Mouse (Mus musculus) myocyte (in vitro differentiated cells): Measurements from ENCODE around the gene Ncor2. TPM values are rescaled to one million over a fixed set of nuclear protein-coding genes. Genes with fewer than 3 reads are reported as not detected.
A peak's percentile ranks its signal among the peaks of the same experiment; 100 is the strongest.

Experiments
- H3K27me3 ChIP-seq: one replicate; pipeline ENCODE4 v1.6.1; 2011; ENCODE audit not compliant: control insufficient read depth, insufficient read depth, insufficient read length
- H3K36me3 ChIP-seq: one replicate; pipeline ENCODE4 v1.6.1; 2011; ENCODE audit not compliant: control insufficient read depth, insufficient read depth
- H3K4me2 ChIP-seq: one replicate; pipeline ENCODE4 v1.6.1; 2011; ENCODE audit warnings: low read depth, control low read depth
- H3K4me3 ChIP-seq: one replicate; pipeline ENCODE4 v1.5.1; 2011; ENCODE audit warnings: mild to moderate bottlenecking, control low read depth, moderate library complexity
- H3K79me2 ChIP-seq: one replicate; pipeline ENCODE4 v1.6.1; 2011; ENCODE audit not compliant: control insufficient read depth, insufficient read depth
- H3ac ChIP-seq: one replicate; pipeline ENCODE4 v1.6.1; 2011; ENCODE audit not compliant: control insufficient read depth, insufficient read length
- CEBPB ChIP-seq: IDR thresholded peaks from 2 replicates; pipeline ENCODE4 v1.6.1; 2011; ENCODE audit warnings: mild to moderate bottlenecking, moderate library complexity; ENCODE audit not compliant: poor library complexity, insufficient read depth, severe bottlenecking
- E2F4 ChIP-seq: IDR thresholded peaks from one replicate; pipeline ENCODE4 v1.6.1; 2011; ENCODE audit warnings: mild to moderate bottlenecking, control low read depth, moderate library complexity; ENCODE audit not compliant: insufficient read depth
- MYOD1 ChIP-seq, 3 experiments: IDR thresholded peaks; one replicate each; pipeline ENCODE4 v1.6.1; 2011; ENCODE audit warnings: control low read depth in 2 of 3, low read depth in 2 of 3, mild to moderate bottlenecking in 2 of 3, moderate library complexity in 1 of 3; ENCODE audit not compliant: insufficient read length in 2 of 3, control insufficient read depth in 1 of 3
- MYOG ChIP-seq, 3 experiments: IDR thresholded peaks; one replicate each; pipeline ENCODE4 v1.6.1; 2011; ENCODE audit warnings: control low read depth in 2 of 3, low read depth in 2 of 3, mild to moderate bottlenecking in 2 of 3; ENCODE audit not compliant: insufficient read length in 2 of 3, control insufficient read depth in 1 of 3, insufficient read depth in 1 of 3
- POLR2A ChIP-seq: IDR thresholded peaks from one replicate; pipeline ENCODE4 v1.6.1; 2011; ENCODE audit warnings: low read depth, mild to moderate bottlenecking, control low read depth, moderate library complexity; ENCODE audit not compliant: insufficient read length
- POLR2AphosphoS2 ChIP-seq: IDR thresholded peaks from one replicate; pipeline ENCODE4 v1.6.1; 2011; ENCODE audit warnings: low read depth, control low read depth; ENCODE audit not compliant: insufficient read length
- REST ChIP-seq: IDR thresholded peaks from one replicate; pipeline ENCODE4 v1.6.1; 2011; ENCODE audit warnings: mild to moderate bottlenecking, control low read depth, moderate library complexity; ENCODE audit not compliant: insufficient read depth, insufficient read length
- SRF ChIP-seq: IDR thresholded peaks from one replicate; pipeline ENCODE4 v1.6.1; 2011; ENCODE audit warnings: low read depth; ENCODE audit not compliant: control insufficient read depth, insufficient read length
- TCF12 ChIP-seq: IDR thresholded peaks from one replicate; pipeline ENCODE4 v1.6.1; 2011; ENCODE audit warnings: mild to moderate bottlenecking, control low read depth; ENCODE audit not compliant: poor library complexity, insufficient read depth, severe bottlenecking
- TCF3 ChIP-seq: IDR thresholded peaks from one replicate; pipeline ENCODE4 v1.6.1; 2011; ENCODE audit warnings: low read depth, control low read depth; ENCODE audit not compliant: insufficient read length
- USF1 ChIP-seq: IDR thresholded peaks from one replicate; pipeline ENCODE4 v1.6.1; 2011; ENCODE audit warnings: low read depth, mild to moderate bottlenecking, control low read depth, moderate library complexity
- polyA plus RNA-seq: library from polyadenylated mRNA; unstranded; fragments of >200 nt; fragmentation: generic; extraction: Trizol; gene quantifications from one replicate; pipeline ENCODE4 v1.2.1, GENCODE M21; 2012; ENCODE audit warnings: missing spikeins

Ncor2 gene
- polyA plus RNA-seq, 1 experiment = 127 TPM

DNA sequence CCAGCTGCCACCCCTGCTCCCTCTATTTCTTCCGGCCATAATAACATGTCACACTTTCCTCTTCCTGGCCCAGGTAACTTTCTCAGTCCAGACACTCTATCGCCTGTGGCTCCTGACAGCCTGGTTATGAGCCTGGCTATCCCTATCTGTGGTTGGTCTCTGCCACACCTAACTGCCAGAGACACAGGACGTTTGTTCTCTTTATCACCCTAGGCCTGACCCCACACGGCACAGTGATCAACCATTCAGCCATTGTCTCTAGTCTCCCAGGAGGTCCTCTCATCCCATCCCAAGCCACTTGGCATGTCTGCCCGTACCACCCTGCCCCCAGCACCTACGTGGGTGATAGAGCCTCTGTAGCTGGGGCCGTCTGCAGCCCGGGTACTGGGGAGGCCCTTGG, 142.5 kb downstream of the Ncor2 start:
- Histone ChIP-seq H3K4me2 (no peak overlapping the region), H3ac (no peak overlapping the region), H3K36me3 (peaks cover 42% of the 10 kb centered on the region), H3K27me3 (no peaks in the 10 kb centered on the region), H3K4me3 (no peak overlapping the region), H3K79me2 (peaks cover 4% of the 10 kb centered on the region)
- no peak for TF ChIP-seq MYOG (IDR thresholded peaks at IDR 0.05; ENCODE audit: control insufficient read depth in 1 of 3, insufficient read depth in 1 of 3, insufficient read length in 2 of 3, low read depth in 2 of 3)
- no peak for TF ChIP-seq REST

DNA sequence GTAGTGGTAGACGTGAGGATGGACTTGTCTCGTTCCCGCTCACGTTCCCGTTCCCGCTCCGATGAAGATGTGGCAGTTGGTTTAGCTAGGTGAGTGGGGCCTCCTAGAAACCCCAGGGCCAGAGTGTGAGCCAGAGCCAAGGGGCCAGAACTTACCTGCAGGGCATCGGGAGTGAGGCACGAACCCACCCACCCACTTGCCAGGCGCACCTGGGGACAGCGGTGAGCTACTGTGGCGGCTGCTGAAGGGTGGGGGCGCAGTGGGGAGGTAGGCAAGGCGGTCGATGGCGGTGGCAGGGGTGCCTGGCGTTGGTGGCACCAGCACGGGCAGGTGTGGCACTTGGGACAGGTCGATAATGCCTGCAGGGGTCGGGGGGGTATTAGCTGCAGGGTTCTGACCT, 150.1 kb downstream of the Ncor2 start:
- Histone ChIP-seq H3K4me3 (no peak overlapping the region), H3K4me2 (no peak overlapping the region), H3K79me2 (no peaks in the 10 kb centered on the region), H3ac (no peak overlapping the region), H3K36me3 (peaks cover 39% of the 10 kb centered on the region), H3K27me3 (no peaks in the 10 kb centered on the region)
- TF ChIP-seq POLR2AphosphoS2 (peak; percentile 25), POLR2A (peak; percentile 36), TCF3 (no peak)

DNA sequence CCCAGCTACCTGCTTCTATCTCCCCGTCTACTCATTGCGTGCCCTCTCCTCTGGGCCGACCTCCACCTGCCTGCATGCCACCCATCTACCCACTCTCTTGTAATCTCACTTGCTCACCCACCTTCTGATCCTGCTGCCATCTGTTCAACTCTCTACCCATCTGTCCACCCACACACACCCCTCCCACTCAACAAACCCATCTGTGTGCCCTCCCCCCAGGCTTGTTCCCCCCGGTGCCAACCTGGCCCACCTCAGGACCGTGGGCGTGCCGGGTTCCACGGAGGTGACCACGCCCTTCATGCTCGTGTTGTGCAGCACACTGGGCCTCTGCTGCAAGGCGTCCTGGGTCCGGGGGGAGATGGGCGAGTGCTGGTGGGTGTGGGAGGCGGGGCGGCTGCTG, 150.6 kb downstream of the Ncor2 start:
- H3K27me3 ChIP-seq = no peaks in the 10 kb centered on the region
- no peak overlapping the region for H3ac ChIP-seq
- no peak overlapping the region for H3K4me2 ChIP-seq
- H3K79me2 ChIP-seq = no peaks in the 10 kb centered on the region
- TF ChIP-seq POLR2A (no peak), MYOG (IDR thresholded peaks at IDR 0.05; ENCODE audit: control insufficient read depth in 1 of 3, insufficient read depth in 1 of 3, insufficient read length in 2 of 3, low read depth in 2 of 3) (no peak), SRF (no peak), POLR2AphosphoS2 (peak; percentile 8)
- H3K4me3 ChIP-seq = no peak overlapping the region
- peaks cover 42% of the 10 kb centered on the region for H3K36me3 ChIP-seq

DNA sequence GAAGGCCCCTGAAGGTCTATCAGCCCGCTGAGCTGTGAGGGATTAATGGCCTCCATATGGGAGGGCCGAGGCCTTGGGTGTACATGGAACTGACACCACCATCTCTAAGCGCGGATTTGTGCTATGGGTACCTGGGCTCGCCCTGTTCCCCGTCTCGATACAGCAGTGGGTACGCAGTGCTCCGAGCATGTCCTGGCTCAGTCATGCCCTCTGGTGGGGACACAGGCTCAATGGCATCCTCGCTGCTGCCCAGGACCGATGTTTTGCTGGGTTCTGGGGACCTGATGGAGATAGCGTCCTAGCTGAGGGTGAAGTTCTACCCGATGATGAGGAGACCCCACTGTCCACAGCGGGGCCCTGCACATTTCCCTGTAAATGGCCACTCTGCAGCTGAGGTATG, 155.0 kb downstream of the Ncor2 start:
- Histone ChIP-seq H3K79me2 (no peaks in the 10 kb centered on the region), H3K27me3 (no peaks in the 10 kb centered on the region), H3ac (no peak overlapping the region), H3K36me3 (peaks cover 33% of the 10 kb centered on the region), H3K4me3 (no peak overlapping the region), H3K4me2 (no peak overlapping the region)
- no peak for TF ChIP-seq POLR2A
- TF ChIP-seq POLR2AphosphoS2 = no peak

DNA sequence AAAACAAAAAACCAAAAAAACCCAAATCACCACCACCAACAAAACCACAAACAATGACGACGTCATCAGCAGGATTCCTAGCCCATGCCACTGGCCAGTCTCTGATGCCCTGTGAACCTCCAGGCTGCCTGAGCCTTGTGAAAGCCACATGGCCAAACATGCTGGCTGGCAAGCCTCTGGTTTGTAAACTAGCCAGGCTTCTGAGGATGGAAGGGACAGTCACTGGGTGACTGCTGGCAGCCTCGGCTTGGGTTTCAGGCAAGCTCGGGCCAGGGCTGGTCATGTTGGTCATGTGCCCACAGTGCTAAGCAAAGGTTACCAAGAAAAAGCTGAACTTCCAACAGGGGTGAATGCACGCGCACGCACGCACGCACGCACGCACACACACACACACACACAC, 157.7 kb downstream of the Ncor2 start:
- Histone ChIP-seq H3ac (no peak overlapping the region), H3K4me2 (no peak overlapping the region), H3K36me3 (peaks cover 43% of the 10 kb centered on the region), H3K4me3 (no peak overlapping the region), H3K79me2 (no peaks in the 10 kb centered on the region), H3K27me3 (no peaks in the 10 kb centered on the region)
- TF ChIP-seq USF1 = peak; percentile 28
- no peak for TF ChIP-seq E2F4

DNA sequence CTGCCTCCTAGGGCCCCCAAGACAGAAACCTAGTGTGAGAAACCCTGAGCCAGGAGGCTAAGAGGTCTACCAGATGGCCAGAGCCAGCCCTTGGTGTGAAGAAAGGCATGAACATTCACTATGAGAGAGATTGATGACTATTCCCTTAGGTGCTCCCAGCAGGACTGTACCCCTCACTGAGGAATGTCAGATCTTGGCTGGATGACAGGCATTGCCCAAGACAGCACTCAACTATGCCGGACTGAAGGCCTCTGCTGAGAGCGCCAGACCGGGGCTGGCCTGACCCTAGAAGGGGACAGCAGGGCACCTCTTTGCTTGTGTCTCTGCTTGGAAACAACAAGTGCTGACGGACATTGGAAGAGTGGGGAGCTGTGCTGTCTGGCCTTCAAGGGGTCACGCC, 159.9 kb downstream of the Ncor2 start:
- no peaks in the 10 kb centered on the region for H3K27me3 ChIP-seq
- H3K4me3 ChIP-seq = no peak overlapping the region
- H3K36me3 ChIP-seq = peaks cover 39% of the 10 kb centered on the region
- H3K79me2 ChIP-seq = no peaks in the 10 kb centered on the region
- peak; percentile 3 for TF ChIP-seq POLR2A
- no peak for TF ChIP-seq REST
- TF ChIP-seq CEBPB = no peak
- no peak for TF ChIP-seq USF1
- TF ChIP-seq TCF12 = no peak
- no peak overlapping the region for H3K4me2 ChIP-seq
- no peak overlapping the region for H3ac ChIP-seq

DNA sequence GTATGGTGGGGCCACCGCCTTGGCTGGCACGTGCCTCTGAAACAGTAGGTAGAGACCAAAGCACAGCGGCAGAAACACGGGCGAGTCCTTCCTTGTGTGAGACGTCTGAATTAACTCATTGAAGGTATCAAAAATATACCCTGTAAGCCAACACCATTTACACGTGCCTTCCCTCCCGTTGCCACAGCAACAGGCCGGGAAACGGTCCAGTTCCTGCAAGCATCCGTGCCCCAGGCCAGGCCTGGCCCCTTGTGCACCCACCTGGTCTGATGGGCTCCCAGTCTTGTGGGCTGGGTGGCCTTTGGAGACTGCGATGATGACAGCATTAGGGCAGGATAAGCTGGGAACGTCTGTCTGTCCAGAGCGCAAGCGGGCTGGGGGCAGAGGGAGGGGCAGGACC, 161.7 kb downstream of the Ncor2 start:
- H3K27me3 ChIP-seq = no peaks in the 10 kb centered on the region
- no peaks in the 10 kb centered on the region for H3K79me2 ChIP-seq
- peaks cover 26% of the 10 kb centered on the region for H3K36me3 ChIP-seq
- H3K4me2 ChIP-seq = no peak overlapping the region
- no peak overlapping the region for H3K4me3 ChIP-seq
- no peak overlapping the region for H3ac ChIP-seq
- no peak for TF ChIP-seq MYOG (IDR thresholded peaks at IDR 0.05; ENCODE audit: control insufficient read depth in 1 of 3, insufficient read depth in 1 of 3, insufficient read length in 2 of 3, low read depth in 2 of 3)
- no peak for TF ChIP-seq POLR2A
- TF ChIP-seq CEBPB = no peak
- no peak for TF ChIP-seq REST
- TF ChIP-seq E2F4 = no peak
- no peak for TF ChIP-seq MYOD1 (IDR thresholded peaks at IDR 0.05; ENCODE audit: control insufficient read depth in 1 of 3, insufficient read length in 2 of 3, low read depth in 2 of 3)
- TF ChIP-seq SRF = no peak
- TF ChIP-seq POLR2AphosphoS2 = no peak
